Mouse (Mus musculus) B cell, adult 2 months (primary cell): Measurements from ENCODE around the gene Amigo2.

Experiments
- DNase-seq, 2 experiments: peaks; one replicate each; pipeline ENCODE4 v3.0.0; 2022

Gene Amigo2

GRCm38 (mm10) chr15:97266236-97266845 is 19.3 kb upstream of the Amigo2 start:
- DNase-seq, result peak in 1 of 2 experiments; percentile 48

GRCm38 (mm10) chr15:97262251-97262650 is 15.2 kb upstream of the Amigo2 start:
- no peak for DNase-seq

GRCm38 (mm10) chr15:97259968-97260597 is 13.0 kb upstream of the Amigo2 start:
- DNase-seq, result peak in 1 of 2 experiments; percentile 32

- DNase-seq, result peak; percentile 73 to 79
Observed at GRCm38 (mm10) chr15:97259300-97259699, 12.2 kb upstream of the Amigo2 start.

GRCm38 (mm10) chr15:97258483-97259230 is 11.6 kb upstream of the Amigo2 start:
- peak in 1 of 2 experiments; percentile 51 for DNase-seq

- DNase-seq, result no peak
Observed at GRCm38 (mm10) chr15:97257206-97257775, 10.2 kb upstream of the Amigo2 start.

- no peak for DNase-seq
Observed at GRCm38 (mm10) chr15:97256411-97256810, 9.3 kb upstream of the Amigo2 start.

GRCm38 (mm10) chr15:97255800-97256199 is 8.7 kb upstream of the Amigo2 start:
- no peak for DNase-seq

- no peak for DNase-seq
Observed at GRCm38 (mm10) chr15:97254375-97254774, 7.3 kb upstream of the Amigo2 start.

- peak; percentile 43 to 44 for DNase-seq
Observed at GRCm38 (mm10) chr15:97252493-97253034, 5.5 kb upstream of the Amigo2 start.

- DNase-seq, result no peak
Observed at GRCm38 (mm10) chr15:97249322-97249721, 2.2 kb upstream of the Amigo2 start.

GRCm38 (mm10) chr15:97248296-97248695 is 1.2 kb upstream of the Amigo2 start:
- peak; percentile 45 to 51 for DNase-seq

GRCm38 (mm10) chr15:97247791-97248161 is 689 bp upstream of the Amigo2 start:
- peak; percentile 62 for DNase-seq

- DNase-seq, result peak in 1 of 2 experiments; percentile 28
Observed at GRCm38 (mm10) chr15:97246256-97246655, 831 bp downstream of the Amigo2 start.

GRCm38 (mm10) chr15:97245392-97245791 is 1.7 kb downstream of the Amigo2 start:
- no peak for DNase-seq

- peak; percentile 86 to 89 for DNase-seq
Observed at GRCm38 (mm10) chr15:97236943-97237342, 10.1 kb downstream of the Amigo2 start.

GRCm38 (mm10) chr15:97235183-97235582 is 11.9 kb downstream of the Amigo2 start:
- peak; percentile 80 to 81 for DNase-seq

GRCm38 (mm10) chr15:97234076-97234475 is 13.0 kb downstream of the Amigo2 start:
- DNase-seq, result no peak

- no peak for DNase-seq
Observed at GRCm38 (mm10) chr15:97229494-97230077, 17.5 kb downstream of the Amigo2 start.

GRCm38 (mm10) chr15:97224003-97224402 is 23.1 kb downstream of the Amigo2 start:
- DNase-seq, result no peak

- no peak for DNase-seq
Observed at GRCm38 (mm10) chr15:97223431-97223830, 23.7 kb downstream of the Amigo2 start.

GRCm38 (mm10) chr15:97216843-97217242 is 30.2 kb downstream of the Amigo2 start:
- DNase-seq, result no peak
